20 mouse cellular contexts compared by ENCODE assay signal in genomic region chr1:69559443-69560090, GRCm38 (mm10).
DNase-seq lines count a peak whose midpoint lies in the region; ATAC-seq lines count a peak whose summit lies in the region.
"Had no signal": no experiment of that assay in that cellular context is flagged by ENCODE, and none has a peak within 500 bp of the region (broad histone marks: within the 10 kb centered on the region; RNA-seq: fewer than 3 reads in every experiment).

No protein-coding gene starts in this region.

- no peaks in the 10 kb centered on the region for H3K27me3 ChIP-seq in liver, embryonic 16.5 days (ENCODE audit: control insufficient read depth, insufficient read depth, low read depth, low read length)
- H3K27me3 ChIP-seq: embryonic facial prominence, embryonic 15.5 days; forebrain, embryonic 13.5 days; kidney, embryonic 15.5 days; neural tube, embryonic 12.5 days; Patski had no signal

- no peak for ATAC-seq in CD4-positive, CD25-positive, alpha-beta regulatory T cell, adult 4 months
- ATAC-seq in activated CD4-positive, CD25-positive, alpha-beta regulatory T cell, adult 4 months = peak; percentile 4
- peak; percentile 22 to 53; a peak in 2 of 4 replicates for ATAC-seq in hematopoietic stem cell, adult 5-6 weeks (replicated peaks in 1 of 2; ENCODE audit: insufficient read depth in 1 of 2, low FRiP score in 2 of 2, low TSS enrichment in 1 of 2, low read depth in 1 of 2, poor library complexity in 2 of 2, severe bottlenecking in 2 of 2)
- ATAC-seq in liver, embryonic 16.5 days (ENCODE audit: low read depth) = peak; percentile 100
- no peak for ATAC-seq in frontal cortex, adult (ENCODE audit: low TSS enrichment)
- ATAC-seq: forebrain, embryonic 13.5 days; Patski had no signal

- H3K27ac ChIP-seq in liver, embryonic 16.5 days (ENCODE audit: low read length) = peak overlapping the region; percentile 64
- H3K27ac ChIP-seq: embryonic facial prominence, embryonic 15.5 days; forebrain, embryonic 13.5 days; hindbrain, embryonic 10.5 days; kidney, embryonic 15.5 days; neural tube, embryonic 12.5 days had no signal

- H3K4me3 ChIP-seq in liver, embryonic 16.5 days (ENCODE audit: low read depth, low read length) = no peak overlapping the region
- H3K4me3 ChIP-seq: embryonic facial prominence, embryonic 15.5 days; forebrain, embryonic 13.5 days; hindbrain, embryonic 10.5 days; kidney, embryonic 15.5 days; neural tube, embryonic 12.5 days had no signal

- intact Hi-C loops in left cerebral cortex, postnatal 36 days (cut with DNase I) = no loop called here

- H3K36me3 ChIP-seq in liver, embryonic 16.5 days (ENCODE audit: control insufficient read depth, insufficient read depth) = no peaks in the 10 kb centered on the region
- H3K36me3 ChIP-seq: embryonic facial prominence, embryonic 15.5 days; hindbrain, embryonic 10.5 days; kidney, embryonic 15.5 days; neural tube, embryonic 12.5 days had no signal

- no peaks in the 10 kb centered on the region for H3K9me3 ChIP-seq in liver, embryonic 16.5 days (replicated peaks; ENCODE audit: control insufficient read depth, low read length)
- H3K9me3 ChIP-seq: embryonic facial prominence, embryonic 15.5 days; forebrain, embryonic 13.5 days; hindbrain, embryonic 10.5 days; kidney, embryonic 15.5 days; neural tube, embryonic 12.5 days had no signal

- WGBS in liver, embryonic 16.5 days (ENCODE audit: insufficient replicate concordance) = 18% methylated on average over 5 of the region's 5 CpGs

- H3K9ac ChIP-seq in liver, embryonic 16.5 days (ENCODE audit: low read depth, low read length) = no peak overlapping the region
- H3K9ac ChIP-seq: embryonic facial prominence, embryonic 15.5 days; forebrain, embryonic 13.5 days; kidney, embryonic 15.5 days; neural tube, embryonic 12.5 days had no signal

- peak overlapping the region; percentile 39 for H3K4me2 ChIP-seq in liver, embryonic 16.5 days (ENCODE audit: low read depth, low read length)
- H3K4me2 ChIP-seq: embryonic facial prominence, embryonic 15.5 days; forebrain, embryonic 13.5 days; kidney, embryonic 15.5 days; midbrain, embryonic 11.5 days; neural tube, embryonic 12.5 days had no signal

- DNase-seq in CD4-positive, CD25-positive, alpha-beta regulatory T cell, adult 2 months (ENCODE audit: low read depth, low spot score) = peak; percentile 22
- DNase-seq in gastrocnemius, adult 8-10 months (ENCODE audit: low spot score in 2 of 2) = no peak
- no peak for DNase-seq in left cerebral cortex, postnatal 36 days (ENCODE audit: low spot score in 2 of 2)
- DNase-seq: adrenal gland, postnatal 36 days; cerebellum, adult 9-11 months; embryo, embryonic 11 days; lung, postnatal 14 days; thymus, postnatal 36 days had no signal

- peaks cover 12% of the 10 kb centered on the region for H3K4me1 ChIP-seq in liver, embryonic 16.5 days (ENCODE audit: control insufficient read depth, low read depth, low read length)
- H3K4me1 ChIP-seq: embryonic facial prominence, embryonic 15.5 days; forebrain, embryonic 13.5 days; kidney, embryonic 15.5 days; neural tube, embryonic 12.5 days had no signal

Comparison
In these comparisons a context has a peak if more than half of its experiments do, and no peak if none do; other contexts are left out.
1. ATAC-seq: peak in activated CD4-positive, CD25-positive, alpha-beta regulatory T cell, adult 4 months (single experiment), hematopoietic stem cell, adult 5-6 weeks (2 of 2) and liver, embryonic 16.5 days (single experiment); none in CD4-positive, CD25-positive, alpha-beta regulatory T cell, adult 4 months (single experiment) and frontal cortex, adult (single experiment).